Mouse (Mus musculus) subcutaneous adipose tissue, adult 2 months (tissue): ENCODE data around the gene Mgat4d. TPM values are rescaled to one million over a fixed set of nuclear protein-coding genes. Genes with fewer than 3 reads are reported as not detected.

Experiments used
- polyA plus RNA-seq: library from polyadenylated mRNA; depleted of rRNA; stranded (reverse); fragments of >200 nt; gene quantifications from 2 replicates; pipeline ENCODE4 v1.2.3, GENCODE M21; 2012; ENCODE audit warnings: low replicate concordance; rRNA removed

Mgat4d gene
- polyA plus RNA-seq = not detected in 2 replicates

GRCm38 (mm10) chr8:83348263-83348662, at the start of gene Mgat4d:
TSS of gene Mgat4d (plus strand) at chr8:83348471.

GRCm38 (mm10) chr8:83331899-83332697, 16.2 kb upstream of the Mgat4d start, which contains the start of gene Elmod2:
TSS of gene Elmod2 (minus strand) at chr8:83332486.

GRCm38 (mm10) chr8:83389316-83390005, 41.2 kb downstream of the Mgat4d start, which contains the start of gene Clgn:
TSS of gene Clgn (plus strand) at chr8:83389867.

Other genes starting within 250 kb of the Mgat4d start
- 4.9 and 9.0 TPM in 2 replicates for gene Tbc1d9, start 183.1 kb upstream of the Mgat4d start, polyA plus RNA-seq
- gene Gm10645, start 182.3 kb upstream of the Mgat4d start, polyA plus RNA-seq = 0.24 and 1.1 TPM in 2 replicates
- 159 and 455 TPM in 2 replicates for gene Ucp1, start 58.1 kb upstream of the Mgat4d start, polyA plus RNA-seq
- 6.6 and 8.1 TPM in 2 replicates for gene Elmod2, start 16.0 kb upstream of the Mgat4d start, polyA plus RNA-seq
- gene Clgn, start 41.4 kb downstream of the Mgat4d start, polyA plus RNA-seq = not detected in 2 replicates
- 10.6 and 15.4 TPM in 2 replicates for gene Scoc, start 109.9 kb downstream of the Mgat4d start, polyA plus RNA-seq
- not detected in 2 replicates for gene Olfr370, start 187.3 kb downstream of the Mgat4d start, polyA plus RNA-seq
- 425 and 518 TPM in 2 replicates for gene Ndufb7, start 218.2 kb downstream of the Mgat4d start, polyA plus RNA-seq